Mouse (Mus musculus): ENCODE measurements at regions not wholly inside any gene's neighbourhood (a gene's known extent, or its start where the extent isn't known, plus 50 kb on each side); places are given as distances from the start of the nearest gene placed in this dataset.

GRCm38 (mm10) chr1:63365126-63365525 is 80.6 kb upstream of the Adam23 start:
- H3K4me1 ChIP-seq (ENCODE audit: control insufficient read depth, insufficient read depth) = no peaks in the 10 kb centered on the region
- no peak overlapping the region for H3K9ac ChIP-seq (replicated peaks; ENCODE audit: low read depth, low read length)
- no peak overlapping the region for H3K27ac ChIP-seq (ENCODE audit: low read depth)
- no peak overlapping the region for H3K4me2 ChIP-seq (ENCODE audit: low read depth, low read length)
- H3K27me3 ChIP-seq (ENCODE audit: control insufficient read depth, insufficient read depth, low read length) = no peaks in the 10 kb centered on the region
- TF ChIP-seq EP300 (IDR thresholded peaks at IDR 0.05; ENCODE audit: low read depth) (no peak), CTCF (IDR thresholded peaks at IDR 0.05; ENCODE audit: low read depth) (no peak)
- ATAC-seq (ENCODE audit: insufficient read depth, low read depth) (no peak), DNase-seq (ENCODE audit: low spot score) (no peak)
- 93% methylated on average over 20 of the region's 20 CpGs for WGBS
- H3K9me3 ChIP-seq (replicated peaks; ENCODE audit: control insufficient read depth, low read length) = no peaks in the 10 kb centered on the region
- no peak overlapping the region for H3K4me3 ChIP-seq (ENCODE audit: low read depth, low read length)
- H3K36me3 ChIP-seq (replicated peaks; ENCODE audit: control insufficient read depth, insufficient read depth, low read length) = no peaks in the 10 kb centered on the region

- DNase-seq (ENCODE audit: low spot score) = no peak
- Histone ChIP-seq H3K27ac (ENCODE audit: low read depth) (no peak overlapping the region), H3K9ac (replicated peaks; ENCODE audit: low read depth, low read length) (no peak overlapping the region), H3K4me1 (ENCODE audit: control insufficient read depth, insufficient read depth) (no peaks in the 10 kb centered on the region), H3K4me3 (ENCODE audit: low read depth, low read length) (no peak overlapping the region), H3K27me3 (ENCODE audit: control insufficient read depth, insufficient read depth, low read length) (no peaks in the 10 kb centered on the region), H3K36me3 (replicated peaks; ENCODE audit: control insufficient read depth, insufficient read depth, low read length) (no peaks in the 10 kb centered on the region), H3K4me2 (ENCODE audit: low read depth, low read length) (no peak overlapping the region), H3K9me3 (replicated peaks; ENCODE audit: control insufficient read depth, low read length) (no peaks in the 10 kb centered on the region)
- TF ChIP-seq EP300 (IDR thresholded peaks at IDR 0.05; ENCODE audit: low read depth) = no peak
- no peak for TF ChIP-seq CTCF (IDR thresholded peaks at IDR 0.05; ENCODE audit: low read depth)
- ATAC-seq (ENCODE audit: insufficient read depth, low read depth) = no peak
- WGBS = 67% methylated on average over 5 of the region's 5 CpGs
Observed at GRCm38 (mm10) chr1:63367697-63368376, 77.9 kb upstream of the Adam23 start.

GRCm38 (mm10) chr1:63368921-63369320 is 76.8 kb upstream of the Adam23 start:
- Histone ChIP-seq H3K9me3 (replicated peaks; ENCODE audit: control insufficient read depth, low read length) (no peaks in the 10 kb centered on the region), H3K27me3 (ENCODE audit: control insufficient read depth, insufficient read depth, low read length) (no peaks in the 10 kb centered on the region), H3K9ac (replicated peaks; ENCODE audit: low read depth, low read length) (no peak overlapping the region), H3K4me1 (ENCODE audit: control insufficient read depth, insufficient read depth) (no peaks in the 10 kb centered on the region), H3K4me2 (ENCODE audit: low read depth, low read length) (no peak overlapping the region), H3K36me3 (replicated peaks; ENCODE audit: control insufficient read depth, insufficient read depth, low read length) (no peaks in the 10 kb centered on the region), H3K27ac (ENCODE audit: low read depth) (no peak overlapping the region), H3K4me3 (ENCODE audit: low read depth, low read length) (no peak overlapping the region)
- no peak for DNase-seq (ENCODE audit: low spot score)
- no peak for TF ChIP-seq EP300 (IDR thresholded peaks at IDR 0.05; ENCODE audit: low read depth)
- no peak for TF ChIP-seq CTCF (IDR thresholded peaks at IDR 0.05; ENCODE audit: low read depth)
- ATAC-seq (ENCODE audit: insufficient read depth, low read depth) = no peak
- 90% methylated on average over 3 of the region's 3 CpGs for WGBS

- no peak for ATAC-seq (ENCODE audit: insufficient read depth, low read depth)
Observed at GRCm38 (mm10) chr1:63369561-63369960, 76.1 kb upstream of the Adam23 start.

GRCm38 (mm10) chr1:63383110-63383509 is 62.6 kb upstream of the Adam23 start:
- TF ChIP-seq CTCF (IDR thresholded peaks at IDR 0.05; ENCODE audit: low read depth) = no peak
- TF ChIP-seq EP300 (IDR thresholded peaks at IDR 0.05; ENCODE audit: low read depth) = no peak
- no peak overlapping the region for H3K9ac ChIP-seq (replicated peaks; ENCODE audit: low read depth, low read length)
- DNase-seq (ENCODE audit: low spot score) (peak; percentile 81), ATAC-seq (ENCODE audit: insufficient read depth, low read depth) (peak; percentile 66; the same call in 1 of the 2 replicates)
- no peak overlapping the region for H3K4me2 ChIP-seq (ENCODE audit: low read depth, low read length)
- WGBS = 9% methylated on average over 3 of the region's 3 CpGs
- H3K27me3 ChIP-seq (ENCODE audit: control insufficient read depth, insufficient read depth, low read length) = no peaks in the 10 kb centered on the region
- H3K36me3 ChIP-seq (replicated peaks; ENCODE audit: control insufficient read depth, insufficient read depth, low read length) = no peaks in the 10 kb centered on the region
- H3K4me1 ChIP-seq (ENCODE audit: control insufficient read depth, insufficient read depth) = peaks cover 14% of the 10 kb centered on the region; the same call in 1 of the 2 replicates
- H3K4me3 ChIP-seq (ENCODE audit: low read depth, low read length) = no peak overlapping the region
- no peaks in the 10 kb centered on the region for H3K9me3 ChIP-seq (replicated peaks; ENCODE audit: control insufficient read depth, low read length)
- H3K27ac ChIP-seq (ENCODE audit: low read depth) = peak overlapping the region; percentile 15; the same call in 1 of the 2 replicates

More at GRCm38 (mm10) chr1:63369561-63369960, 76.1 kb upstream of the Adam23 start:
- Histone ChIP-seq H3K36me3 (replicated peaks; ENCODE audit: control insufficient read depth, insufficient read depth, low read length) (no peaks in the 10 kb centered on the region), H3K9me3 (replicated peaks; ENCODE audit: control insufficient read depth, low read length) (no peaks in the 10 kb centered on the region), H3K4me2 (ENCODE audit: low read depth, low read length) (no peak overlapping the region), H3K4me3 (ENCODE audit: low read depth, low read length) (no peak overlapping the region), H3K9ac (replicated peaks; ENCODE audit: low read depth, low read length) (no peak overlapping the region), H3K4me1 (ENCODE audit: control insufficient read depth, insufficient read depth) (0 out of 2 replicates have a peak, but pooled peaks cover 5% of the 10 kb centered on the region), H3K27me3 (ENCODE audit: control insufficient read depth, insufficient read depth, low read length) (no peaks in the 10 kb centered on the region), H3K27ac (ENCODE audit: low read depth) (no peak overlapping the region)
- no peak for DNase-seq (ENCODE audit: low spot score)
- no peak for TF ChIP-seq EP300 (IDR thresholded peaks at IDR 0.05; ENCODE audit: low read depth)
- no peak for TF ChIP-seq CTCF (IDR thresholded peaks at IDR 0.05; ENCODE audit: low read depth)

GRCm38 (mm10) chr1:63385116-63385515 is 60.6 kb upstream of the Adam23 start:
- Histone ChIP-seq H3K27ac (ENCODE audit: low read depth) (no peak overlapping the region), H3K4me3 (ENCODE audit: low read depth, low read length) (no peak overlapping the region), H3K9ac (replicated peaks; ENCODE audit: low read depth, low read length) (no peak overlapping the region), H3K4me2 (ENCODE audit: low read depth, low read length) (no peak overlapping the region), H3K36me3 (replicated peaks; ENCODE audit: control insufficient read depth, insufficient read depth, low read length) (no peaks in the 10 kb centered on the region), H3K9me3 (replicated peaks; ENCODE audit: control insufficient read depth, low read length) (no peaks in the 10 kb centered on the region), H3K27me3 (ENCODE audit: control insufficient read depth, insufficient read depth, low read length) (no peaks in the 10 kb centered on the region), H3K4me1 (ENCODE audit: control insufficient read depth, insufficient read depth) (peaks cover 14% of the 10 kb centered on the region; the same call in 1 of the 2 replicates)
- TF ChIP-seq CTCF (IDR thresholded peaks at IDR 0.05; ENCODE audit: low read depth) = no peak
- TF ChIP-seq EP300 (IDR thresholded peaks at IDR 0.05; ENCODE audit: low read depth) = no peak
- no peak for ATAC-seq (ENCODE audit: insufficient read depth, low read depth)
- DNase-seq (ENCODE audit: low spot score) = no peak
- WGBS = 48% methylated on average over 2 of the region's 2 CpGs

Data from heart, postnatal 0 days (tissue).